9 mouse cellular contexts compared by ENCODE assay signal in the genomic region with DNA sequence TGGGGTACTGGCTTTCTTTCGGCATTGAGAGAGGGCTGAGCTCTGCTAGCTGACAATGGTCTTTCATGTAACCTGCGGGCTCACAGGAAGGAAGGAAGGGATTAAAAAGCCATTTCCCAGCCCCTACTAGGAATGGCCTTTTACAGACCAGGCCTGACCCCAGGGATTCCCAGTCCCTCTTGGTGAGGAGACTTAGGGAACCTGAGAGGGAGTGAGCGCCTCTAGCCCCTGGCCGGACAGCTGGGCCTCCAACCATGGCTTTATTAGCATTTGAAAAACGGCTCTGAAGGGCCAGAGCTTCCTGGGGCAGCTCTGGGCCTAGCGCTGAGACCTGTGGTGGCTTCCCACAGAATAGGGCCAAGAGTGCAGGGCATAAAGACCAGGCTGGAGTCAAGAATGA. TPM values are rescaled to one million over a fixed set of nuclear protein-coding genes. Genes with fewer than 3 reads are reported as not detected.
DNase-seq lines count a peak whose midpoint lies in the region; ATAC-seq lines count a peak whose summit lies in the region.
"Had no signal": no experiment of that assay in that cellular context is flagged by ENCODE, and none has a peak within 500 bp of the region (broad histone marks: within the 10 kb centered on the region; RNA-seq: fewer than 3 reads in every experiment).

No protein-coding gene starts in this region.

- H3K36me3 ChIP-seq in kidney, embryonic 15.5 days: no peaks in the 10 kb centered on the region
- no peaks in the 10 kb centered on the region for H3K36me3 ChIP-seq in embryonic facial prominence, embryonic 11.5 days (replicated peaks; ENCODE audit: control insufficient read depth, insufficient read depth, low read depth, low read length)
- no peaks in the 10 kb centered on the region for H3K36me3 ChIP-seq in hindbrain, embryonic 12.5 days
- H3K36me3 ChIP-seq: liver, embryonic 15.5 days had no signal

- H3K4me1 ChIP-seq in kidney, embryonic 15.5 days: peaks cover 58% of the 10 kb centered on the region
- H3K4me1 ChIP-seq in embryonic facial prominence, embryonic 11.5 days (ENCODE audit: control insufficient read depth, insufficient read depth, low read length): peaks cover 13% of the 10 kb centered on the region
- H3K4me1 ChIP-seq in hindbrain, embryonic 12.5 days: peaks cover 32% of the 10 kb centered on the region

- peak overlapping the region; percentile 67 for H3K27ac ChIP-seq in kidney, embryonic 15.5 days
- peak overlapping the region; percentile 28; the same call in 1 of the 2 replicates for H3K27ac ChIP-seq in embryonic facial prominence, embryonic 11.5 days (replicated peaks; ENCODE audit: low read depth, low read length)
- peak overlapping the region; percentile 72 for H3K27ac ChIP-seq in hindbrain, embryonic 12.5 days
- H3K27ac ChIP-seq: liver, embryonic 15.5 days had no signal

- no peak overlapping the region for H3K9ac ChIP-seq in kidney, embryonic 15.5 days
- H3K9ac ChIP-seq in embryonic facial prominence, embryonic 11.5 days (replicated peaks; ENCODE audit: low read length): no peak overlapping the region
- 0 out of 2 replicates have a peak overlapping the region, but pooled peaks have one; percentile 18 for H3K9ac ChIP-seq in hindbrain, embryonic 12.5 days
- H3K9ac ChIP-seq: liver, embryonic 15.5 days had no signal

- H3K4me3 ChIP-seq in kidney, embryonic 15.5 days (replicated peaks): no peak overlapping the region
- no peak overlapping the region for H3K4me3 ChIP-seq in embryonic facial prominence, embryonic 11.5 days (ENCODE audit: low read depth, low read length)
- H3K4me3 ChIP-seq in hindbrain, embryonic 12.5 days: no peak overlapping the region; the same call in 1 of the 2 replicates
- H3K4me3 ChIP-seq: liver, embryonic 15.5 days had no signal

- no peak for DNase-seq in kidney, adult 8-10 months
- DNase-seq in embryonic facial prominence, embryonic 11.5 days (ENCODE audit: low spot score): no peak
- peak; percentile 34 for DNase-seq in neural tube, embryonic 10.5 days (ENCODE audit: extremely low spot score, low spot score)
- DNase-seq in spleen, postnatal 14 days (ENCODE audit: low spot score in 2 of 2): no peak
- DNase-seq in cerebellum, adult 11 months: no peak

- H3K4me2 ChIP-seq in kidney, embryonic 15.5 days: no peak overlapping the region
- H3K4me2 ChIP-seq in embryonic facial prominence, embryonic 11.5 days (ENCODE audit: low read depth, low read length): no peak overlapping the region
- H3K4me2 ChIP-seq in hindbrain, embryonic 12.5 days (replicated peaks): no peak overlapping the region
- H3K4me2 ChIP-seq: liver, embryonic 15.5 days had no signal

- H3K27me3 ChIP-seq in kidney, embryonic 15.5 days: no peaks in the 10 kb centered on the region
- H3K27me3 ChIP-seq in embryonic facial prominence, embryonic 11.5 days (ENCODE audit: control insufficient read depth, insufficient read depth, low read length): no peaks in the 10 kb centered on the region
- H3K27me3 ChIP-seq in hindbrain, embryonic 12.5 days: no peaks in the 10 kb centered on the region
- H3K27me3 ChIP-seq: liver, embryonic 15.5 days had no signal

- ATAC-seq in kidney, embryonic 15.5 days (replicated peaks; ENCODE audit: low FRiP score): no peak
- ATAC-seq in embryonic facial prominence, embryonic 11.5 days (replicated peaks; ENCODE audit: insufficient number of reproducible peaks, low FRiP score, low TSS enrichment, low read depth): no peak
- no peak for ATAC-seq in hindbrain, embryonic 12.5 days (ENCODE audit: low FRiP score)
- no peak for ATAC-seq in megakaryocyte, adult 5-6 weeks (ENCODE audit: poor library complexity, severe bottlenecking)

- H3K9me3 ChIP-seq in kidney, embryonic 15.5 days (replicated peaks): no peaks in the 10 kb centered on the region
- H3K9me3 ChIP-seq in embryonic facial prominence, embryonic 11.5 days (replicated peaks; ENCODE audit: control insufficient read depth, low read length): no peaks in the 10 kb centered on the region
- no peaks in the 10 kb centered on the region for H3K9me3 ChIP-seq in hindbrain, embryonic 12.5 days (replicated peaks)
- H3K9me3 ChIP-seq: liver, embryonic 15.5 days had no signal

- WGBS in kidney, embryonic 15.5 days: 24% methylated on average over 6 of the region's 6 CpGs
- 13% methylated on average over 6 of the region's 6 CpGs for WGBS in embryonic facial prominence, embryonic 11.5 days
- WGBS in hindbrain, embryonic 12.5 days: 16% methylated on average over 6 of the region's 6 CpGs

RNA-seq across cellular contexts. Expression of gene Sufu, which starts 46.8 kb away (rescaled TPM):
- polyA plus RNA-seq in kidney, embryonic 15.5 days (2015; fragmentation: Nextera tagmentation; extraction: Ambion mirVana): 42.3 and 46.5 TPM in 2 replicates
- polyA plus RNA-seq in embryonic facial prominence, embryonic 11.5 days (2014; fragmentation: Nextera tagmentation; extraction: Ambion mirVana): 32.7 and 36.3 TPM in 2 replicates
- polyA plus RNA-seq in hindbrain, embryonic 12.5 days (2016; fragmentation: Nextera tagmentation; extraction: Ambion mirVana): 37.7 and 39.3 TPM in 2 replicates
- 6.4 and 6.9 TPM in 2 replicates for total RNA-seq in megakaryocyte, adult 5-6 weeks (2015)
- 3.0 and 5.5 TPM in 2 replicates for total RNA-seq in megakaryocyte, adult 5-6 weeks (2017)

RNA-seq across cellular contexts. Expression of gene Actr1a, which starts 48.0 kb away (rescaled TPM):
- 122 and 136 TPM in 2 replicates for polyA plus RNA-seq in kidney, embryonic 15.5 days (2015; fragmentation: Nextera tagmentation; extraction: Ambion mirVana)
- 171 and 182 TPM in 2 replicates for polyA plus RNA-seq in embryonic facial prominence, embryonic 11.5 days (2014; fragmentation: Nextera tagmentation; extraction: Ambion mirVana)
- polyA plus RNA-seq in hindbrain, embryonic 12.5 days (2016; fragmentation: Nextera tagmentation; extraction: Ambion mirVana): 240 and 246 TPM in 2 replicates
- 52.7 and 59.6 TPM in 2 replicates for total RNA-seq in megakaryocyte, adult 5-6 weeks (2015)
- 98.0 and 106 TPM in 2 replicates for total RNA-seq in megakaryocyte, adult 5-6 weeks (2017)

RNA-seq across cellular contexts. Expression of gene Trim8, which starts 58.0 kb away (rescaled TPM):
- 24.6 and 28.7 TPM in 2 replicates for polyA plus RNA-seq in kidney, embryonic 15.5 days (2015; fragmentation: Nextera tagmentation; extraction: Ambion mirVana)
- polyA plus RNA-seq in embryonic facial prominence, embryonic 11.5 days (2014; fragmentation: Nextera tagmentation; extraction: Ambion mirVana): 17.8 and 18.6 TPM in 2 replicates
- polyA plus RNA-seq in hindbrain, embryonic 12.5 days (2016; fragmentation: Nextera tagmentation; extraction: Ambion mirVana): 41.8 and 44.7 TPM in 2 replicates
- total RNA-seq in megakaryocyte, adult 5-6 weeks (2015): 14.1 and 18.2 TPM in 2 replicates
- total RNA-seq in megakaryocyte, adult 5-6 weeks (2017): 18.0 and 20.1 TPM in 2 replicates
